Mouse (Mus musculus): Measurements from ENCODE around the gene Blzf1.

GRCm38 (mm10) chr1:164248465-164249331 lies 58.6 kb downstream of the Blzf1 start, which contains the start of gene Slc19a2:
- TF ChIP-seq CTCF (IDR thresholded peaks at IDR 0.05; ENCODE audit: low read depth) (0 out of 2 replicates have a peak, but pooled peaks have one; percentile 0), EP300 (optimal IDR thresholded peaks at IDR 0.05) (no peak)

Data from stomach, postnatal 0 days (tissue).